Mouse (Mus musculus) splenic B cell, adult 2 months (primary cell): ENCODE measurements around the gene Arntl2.
"Not testable (repeated sequence)": the region's sequence is repeated elsewhere in the genome, so short reads cannot be mapped to it uniquely, and the experiment has no call there.

Experiments
- DNase-seq: peaks from one replicate; pipeline ENCODE4 v3.0.0-alpha.2; 2011; ENCODE audit warnings: low read depth, low spot score
- H3K27me3 ChIP-seq: 2 replicates; pipeline ENCODE4 v1.6.1; 2012; ENCODE audit warnings: mild to moderate bottlenecking, low read length, moderate library complexity, mixed read lengths; ENCODE audit not compliant: control insufficient read depth, poor library complexity, insufficient read depth, severe bottlenecking
- H3K36me3 ChIP-seq: 2 replicates; pipeline ENCODE4 v1.6.1; 2012; ENCODE audit warnings: mild to moderate bottlenecking, low read length, moderate library complexity, mixed read lengths; ENCODE audit not compliant: control insufficient read depth, poor library complexity, insufficient read depth, severe bottlenecking

The Arntl2 gene

GRCm38 (mm10) chr6:146850050-146850449, 54.2 kb downstream of the Arntl2 start, which contains the start of gene Smco2:
Gene Smco2 (plus strand): TSS chr6:146850104.
- H3K36me3 ChIP-seq = no peaks in the 10 kb centered on the region
- no peak for DNase-seq
- no peaks in the 10 kb centered on the region for H3K27me3 ChIP-seq

GRCm38 (mm10) chr6:146851916-146852315, 56.1 kb downstream of the Arntl2 start:
- Histone ChIP-seq H3K36me3 (no peaks in the 10 kb centered on the region), H3K27me3 (no peaks in the 10 kb centered on the region)
- DNase-seq = no peak

- DNase-seq = no peak
- no peaks in the 10 kb centered on the region for H3K36me3 ChIP-seq
Observed at GRCm38 (mm10) chr6:146852739-146853138, 56.9 kb downstream of the Arntl2 start.

GRCm38 (mm10) chr6:146855185-146855584, 59.3 kb downstream of the Arntl2 start:
- no peak for DNase-seq
- no peaks in the 10 kb centered on the region for H3K36me3 ChIP-seq
- no peaks in the 10 kb centered on the region for H3K27me3 ChIP-seq

More at GRCm38 (mm10) chr6:146852739-146853138, 56.9 kb downstream of the Arntl2 start:
- H3K27me3 ChIP-seq = no peaks in the 10 kb centered on the region

GRCm38 (mm10) chr6:146857386-146857785, 61.5 kb downstream of the Arntl2 start:
- Histone ChIP-seq H3K27me3 (no peaks in the 10 kb centered on the region), H3K36me3 (no peaks in the 10 kb centered on the region)
- DNase-seq = no peak

GRCm38 (mm10) chr6:146863154-146863553, 67.3 kb downstream of the Arntl2 start:
- H3K27me3 ChIP-seq = no peaks in the 10 kb centered on the region
- DNase-seq = no peak

GRCm38 (mm10) chr6:146864370-146864769, 68.5 kb downstream of the Arntl2 start:
- not testable (repeated sequence) for DNase-seq, H3K36me3 ChIP-seq, H3K27me3 ChIP-seq

More at GRCm38 (mm10) chr6:146863154-146863553, 67.3 kb downstream of the Arntl2 start:
- no peaks in the 10 kb centered on the region for H3K36me3 ChIP-seq

GRCm38 (mm10) chr6:146865701-146866100, 69.8 kb downstream of the Arntl2 start:
- no peak for DNase-seq
- H3K36me3 ChIP-seq = no peaks in the 10 kb centered on the region
- no peaks in the 10 kb centered on the region for H3K27me3 ChIP-seq

- DNase-seq = no peak
- Histone ChIP-seq H3K27me3 (no peaks in the 10 kb centered on the region), H3K36me3 (no peaks in the 10 kb centered on the region)
Observed at GRCm38 (mm10) chr6:146871975-146872374, 76.1 kb downstream of the Arntl2 start.

- Histone ChIP-seq H3K36me3 (no peaks in the 10 kb centered on the region), H3K27me3 (no peaks in the 10 kb centered on the region; the same call in 1 of the 2 replicates)
- DNase-seq = no peak
Observed at GRCm38 (mm10) chr6:146874415-146874814, 78.6 kb downstream of the Arntl2 start.

- Histone ChIP-seq H3K27me3 (no peaks in the 10 kb centered on the region; the same call in 1 of the 2 replicates), H3K36me3 (no peaks in the 10 kb centered on the region)
- no peak for DNase-seq
Observed at GRCm38 (mm10) chr6:146876820-146877219, 81.0 kb downstream of the Arntl2 start.

- no peak for DNase-seq
- Histone ChIP-seq H3K36me3 (no peaks in the 10 kb centered on the region), H3K27me3 (no peaks in the 10 kb centered on the region; the same call in 1 of the 2 replicates)
Observed at GRCm38 (mm10) chr6:146877425-146878045, 81.7 kb downstream of the Arntl2 start.

- H3K27me3 ChIP-seq = no peaks in the 10 kb centered on the region; the same call in 1 of the 2 replicates
- H3K36me3 ChIP-seq = no peaks in the 10 kb centered on the region
- DNase-seq = no peak
Observed at GRCm38 (mm10) chr6:146878926-146879325, 83.1 kb downstream of the Arntl2 start.

GRCm38 (mm10) chr6:146879856-146880255, 84.0 kb downstream of the Arntl2 start:
- H3K27me3 ChIP-seq = no peaks in the 10 kb centered on the region; the same call in 1 of the 2 replicates
- H3K36me3 ChIP-seq = no peaks in the 10 kb centered on the region
- DNase-seq = no peak

- no peaks in the 10 kb centered on the region; the same call in 1 of the 2 replicates for H3K27me3 ChIP-seq
- no peaks in the 10 kb centered on the region for H3K36me3 ChIP-seq
- DNase-seq = no peak
Observed at GRCm38 (mm10) chr6:146880296-146880695, 84.4 kb downstream of the Arntl2 start.
